Mouse (Mus musculus) ES-E14 (cell line): ENCODE data around the gene Pfn4.

Source experiments
- HCFC1 ChIP-seq: IDR thresholded peaks from 2 replicates; pipeline ENCODE4 v1.6.1; 2012; ENCODE audit warnings: low read length, inconsistent platforms, borderline replicate concordance; ENCODE audit not compliant: insufficient read depth
- ZC3H11A ChIP-seq: IDR thresholded peaks from 2 replicates; pipeline ENCODE4 v1.6.1; 2012; ENCODE audit warnings: low read depth, mild to moderate bottlenecking, inconsistent platforms, low read length, borderline replicate concordance
- ZNF384 ChIP-seq: IDR thresholded peaks from 2 replicates; pipeline ENCODE4 v1.6.1; 2012; ENCODE audit warnings: low read depth, low read length, inconsistent platforms

DNA sequence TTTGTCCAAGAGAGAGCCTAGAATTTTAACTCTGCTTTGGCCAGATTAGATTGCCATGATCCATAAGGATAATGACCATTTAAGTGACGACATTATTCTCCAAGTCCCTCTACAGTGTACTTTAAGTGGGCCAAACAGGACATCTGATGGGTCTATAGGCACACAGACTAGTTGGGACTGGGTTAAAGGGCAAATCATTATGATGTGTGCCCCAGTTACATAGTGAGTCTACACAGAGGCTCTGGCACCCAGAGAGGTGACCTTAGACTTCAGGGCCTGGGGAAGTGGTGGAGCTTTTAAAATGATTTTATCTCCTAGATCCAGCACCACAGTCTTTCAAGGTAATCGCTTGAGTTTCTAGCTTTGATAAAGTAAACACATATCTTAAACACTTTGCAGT lies 11.4 kb downstream of the Pfn4 start:
- TF ChIP-seq ZC3H11A (no peak), ZNF384 (no peak), HCFC1 (no peak)
